Mouse (Mus musculus) neural tube, embryonic 11.5 days (tissue): ENCODE results near the gene 9430097D07Rik. TPM values are rescaled to one million over a fixed set of nuclear protein-coding genes. Genes with fewer than 3 reads are reported as not detected.

Source experiments
- ATAC-seq: fragments of 200-750 bp; cut with Nextera tagmentation; 2 replicates; pipeline ENCODE4 v1.8.0; 2017; ENCODE audit warnings: moderate number of reproducible peaks, mild to moderate bottlenecking, moderate TSS enrichment, moderate library complexity; ENCODE audit not compliant: insufficient read depth, low FRiP score, low TSS enrichment
- DNase-seq: peaks from one replicate; pipeline ENCODE4 v3.0.0-alpha.2; 2015; ENCODE audit warnings: low spot score
- H3K27ac ChIP-seq: fragments of 300-500 bp; sonication (generic); 2 replicates; pipeline ENCODE4 v1.5.1; 2014; ENCODE audit warnings: low read depth, mild to moderate bottlenecking, low read length
- H3K27me3 ChIP-seq: fragments of 300-500 bp; sonication (generic); 2 replicates; pipeline ENCODE4 v1.6.1; 2014; ENCODE audit warnings: mild to moderate bottlenecking, low read length, mixed read lengths; ENCODE audit not compliant: control insufficient read depth, insufficient read depth
- H3K36me3 ChIP-seq: fragments of 300-500 bp; sonication (generic); 2 replicates; pipeline ENCODE4 v1.6.1; 2014; ENCODE audit warnings: mild to moderate bottlenecking, low read length, moderate library complexity, mixed read lengths; ENCODE audit not compliant: control insufficient read depth, insufficient read depth
- H3K4me1 ChIP-seq: fragments of 300-500 bp; sonication (generic); 2 replicates; pipeline ENCODE4 v1.6.1; 2014; ENCODE audit warnings: low read length, mixed read lengths; ENCODE audit not compliant: control insufficient read depth, insufficient read depth
- H3K4me2 ChIP-seq: fragments of 300-500 bp; sonication (generic); 2 replicates; pipeline ENCODE4 v1.6.1; 2014; ENCODE audit warnings: low read depth, mild to moderate bottlenecking, moderate library complexity
- H3K4me3 ChIP-seq: fragments of 300-500 bp; sonication (generic); 2 replicates; pipeline ENCODE4 v1.5.1; 2014; ENCODE audit warnings: low read depth, low read length
- H3K9ac ChIP-seq: fragments of 300-500 bp; sonication (generic); 2 replicates; pipeline ENCODE4 v1.6.1; 2014; ENCODE audit warnings: mild to moderate bottlenecking, low read length
- H3K9me3 ChIP-seq: fragments of 300-500 bp; sonication (generic); 2 replicates; pipeline ENCODE4 v1.6.1; 2016; ENCODE audit warnings: low read length; ENCODE audit not compliant: control insufficient read depth
- WGBS: fragments of 180-500 bp; shearing (Covaris S2); extraction: QIAGEN DNeasy Blood & Tissue Kit; methylation state at CpG from one replicate; pipeline ENCODE4 v1.1.7; 2014; 5-methylcytosine and 5-hydroxymethylcytosine counted together
- polyA plus RNA-seq: library from polyadenylated mRNA; unstranded; fragments of >200 nt; fragmentation: Nextera tagmentation; extraction: Ambion mirVana; gene quantifications from 2 replicates; pipeline ENCODE4 v1.2.1, GENCODE M21; 2014

Gene 9430097D07Rik
- polyA plus RNA-seq, 1 experiment from 2014 or later = 0.25 TPM

DNA sequence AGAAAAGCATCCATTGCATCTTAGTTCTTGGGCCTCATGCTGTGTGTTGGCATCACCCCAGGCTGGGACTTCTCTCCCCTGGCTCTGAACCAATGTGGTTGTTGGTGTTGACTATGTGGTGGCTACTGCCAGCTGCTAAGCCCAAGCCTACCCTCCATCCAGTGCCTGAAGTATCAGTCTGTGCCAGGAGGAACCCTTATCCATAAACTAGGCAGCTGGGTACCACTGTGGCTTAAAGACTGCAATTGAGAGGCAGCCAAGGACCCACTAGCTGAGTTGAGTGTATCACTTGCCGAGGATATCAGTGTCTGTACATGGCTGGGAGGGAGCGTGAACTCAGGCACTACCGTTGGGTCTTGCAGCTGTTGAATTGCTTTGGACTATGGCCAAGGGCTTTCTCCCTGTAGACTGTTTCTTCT is 32.4 kb downstream of the 9430097D07Rik start:
- H3K4me2 ChIP-seq = no peak overlapping the region
- H3K27me3 ChIP-seq = no peaks in the 10 kb centered on the region
- no peak for ATAC-seq
- DNase-seq = no peak
- H3K27ac ChIP-seq = no peak overlapping the region
- WGBS = 91% methylated on average over 3 of the region's 3 CpGs
- H3K4me3 ChIP-seq = no peak overlapping the region
- peaks cover 19% of the 10 kb centered on the region for H3K4me1 ChIP-seq
- H3K36me3 ChIP-seq = no peaks in the 10 kb centered on the region; the same call in 1 of the 2 replicates
- H3K9me3 ChIP-seq = no peaks in the 10 kb centered on the region
- no peak overlapping the region for H3K9ac ChIP-seq

DNA sequence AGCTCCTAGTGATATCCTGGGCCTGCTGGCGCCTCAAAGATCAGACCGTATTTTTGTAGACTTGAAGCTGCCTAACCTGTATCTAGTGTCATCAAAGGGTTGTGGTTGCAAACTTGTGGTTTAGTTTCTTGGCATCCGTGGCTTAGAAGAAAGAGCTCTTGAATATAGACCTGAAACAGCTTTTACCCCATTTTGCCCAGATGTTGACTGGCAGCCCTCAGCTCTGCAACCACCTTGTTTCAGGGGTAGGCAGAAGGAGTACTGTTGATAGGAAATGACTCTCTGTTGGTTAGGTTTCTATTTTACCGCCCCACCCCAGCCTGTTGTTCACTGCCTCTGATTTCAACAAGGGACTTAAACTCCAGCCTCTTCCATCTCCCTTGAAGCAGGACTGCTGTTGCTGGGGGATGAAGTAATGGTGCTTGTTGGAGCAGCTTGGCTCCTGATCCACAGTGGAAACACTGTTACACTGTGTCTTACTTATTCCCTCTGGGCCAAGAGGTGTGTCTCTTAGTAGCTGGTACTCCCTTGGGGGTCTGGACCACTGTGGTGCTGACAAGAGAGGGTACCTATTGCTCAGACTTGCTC is 33.4 kb downstream of the 9430097D07Rik start:
- H3K4me1 ChIP-seq = peaks cover 28% of the 10 kb centered on the region
- H3K27ac ChIP-seq = no peak overlapping the region
- H3K9ac ChIP-seq = no peak overlapping the region
- H3K4me3 ChIP-seq = no peak overlapping the region
- no peaks in the 10 kb centered on the region for H3K9me3 ChIP-seq
- no peaks in the 10 kb centered on the region for H3K36me3 ChIP-seq
- DNase-seq (no peak), ATAC-seq (no peak)
- H3K27me3 ChIP-seq = no peaks in the 10 kb centered on the region
- WGBS = 92% methylated on average over 4 of the region's 4 CpGs
- no peak overlapping the region for H3K4me2 ChIP-seq

DNA sequence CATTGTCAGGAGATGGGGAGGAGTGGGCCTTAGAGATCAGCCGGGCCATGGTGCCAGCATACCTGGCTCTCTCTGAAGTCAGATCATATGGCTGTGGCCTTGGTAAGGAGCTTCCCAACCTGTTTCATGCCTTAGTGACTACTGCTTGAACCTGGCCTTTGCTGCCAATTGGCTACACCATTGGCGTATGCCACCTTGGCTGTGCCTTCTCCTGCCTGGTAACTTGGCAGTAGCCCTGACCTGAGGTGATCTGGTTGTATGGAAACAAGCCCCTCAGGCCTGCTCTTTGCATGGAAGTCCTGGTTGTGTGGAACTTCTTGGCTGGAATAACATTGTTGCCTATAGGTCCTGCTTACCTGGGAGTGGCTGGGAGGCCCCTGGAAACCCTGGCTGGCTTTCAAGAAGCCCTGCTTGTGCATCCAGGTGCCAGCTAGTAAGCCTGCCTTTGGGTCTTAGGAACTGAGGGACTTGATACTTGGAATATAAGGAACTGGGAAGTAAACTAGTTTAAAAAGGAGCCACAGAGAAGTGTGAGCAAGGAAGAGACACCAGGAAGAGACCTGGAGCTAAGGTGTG is 34.1 kb downstream of the 9430097D07Rik start:
- 97% methylated on average over 2 of the region's 2 CpGs for WGBS
- Histone ChIP-seq H3K9ac (no peak overlapping the region), H3K36me3 (no peaks in the 10 kb centered on the region), H3K4me3 (no peak overlapping the region), H3K4me1 (peaks cover 35% of the 10 kb centered on the region), H3K27me3 (no peaks in the 10 kb centered on the region), H3K27ac (no peak overlapping the region), H3K4me2 (no peak overlapping the region), H3K9me3 (no peaks in the 10 kb centered on the region)
- no peak for ATAC-seq
- DNase-seq = no peak

DNA sequence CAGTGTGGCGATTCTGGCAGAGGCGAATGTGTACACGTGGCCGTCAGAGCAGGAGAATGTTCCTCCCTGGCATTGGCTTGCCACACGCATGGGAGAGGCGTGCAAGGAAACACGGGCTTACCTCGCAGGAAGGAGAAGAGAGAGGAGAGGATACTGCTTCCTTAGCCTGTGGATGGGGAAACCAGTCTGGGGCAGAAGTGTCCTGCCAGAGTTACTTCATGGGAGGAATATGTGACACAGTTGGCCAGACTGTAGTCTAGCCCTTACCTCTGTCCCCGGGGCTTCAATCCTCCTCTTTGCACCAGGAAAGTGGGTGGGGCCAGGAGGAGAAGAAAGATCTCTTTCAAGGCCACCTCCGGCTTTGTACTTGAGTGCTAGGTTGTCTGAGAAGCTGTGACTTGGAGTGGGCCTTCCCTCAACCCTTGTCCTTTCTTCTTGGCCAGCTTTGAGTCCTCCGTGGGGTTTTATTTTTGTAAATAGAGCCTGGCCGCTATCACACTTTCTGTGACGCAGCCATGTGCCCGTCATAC is 36.0 kb downstream of the 9430097D07Rik start:
- Histone ChIP-seq H3K9ac (no peak overlapping the region), H3K4me3 (no peak overlapping the region), H3K4me1 (peaks cover 41% of the 10 kb centered on the region), H3K9me3 (no peaks in the 10 kb centered on the region), H3K4me2 (no peak overlapping the region; the same call in 1 of the 2 replicates), H3K36me3 (no peaks in the 10 kb centered on the region), H3K27ac (no peak overlapping the region), H3K27me3 (no peaks in the 10 kb centered on the region)
- DNase-seq (no peak), ATAC-seq (no peak)
- 83% methylated on average over 14 of the region's 14 CpGs for WGBS

DNA sequence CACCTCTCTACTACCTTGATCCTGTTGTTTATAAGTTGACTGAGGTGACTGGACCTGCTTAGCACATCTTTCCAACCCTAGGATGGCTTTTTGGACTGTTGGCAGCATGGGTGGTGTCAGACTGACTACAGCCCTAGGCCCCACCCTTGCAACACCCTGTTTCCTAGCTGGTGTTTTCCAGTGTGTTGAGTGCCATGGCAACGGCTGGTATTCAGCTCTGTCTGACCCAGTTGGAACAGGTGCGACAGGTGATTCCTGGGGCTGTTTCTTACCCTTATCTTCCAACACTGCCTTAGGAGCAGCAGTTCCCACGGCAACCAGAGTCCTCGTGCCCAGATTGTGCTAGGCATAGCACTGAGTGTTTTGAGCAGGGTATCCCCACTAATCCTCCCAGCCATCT is 37.0 kb downstream of the 9430097D07Rik start:
- Histone ChIP-seq H3K4me2 (peak overlapping the region; percentile 84), H3K27ac (no peak overlapping the region), H3K9ac (no peak overlapping the region), H3K36me3 (no peaks in the 10 kb centered on the region), H3K27me3 (no peaks in the 10 kb centered on the region), H3K9me3 (no peaks in the 10 kb centered on the region), H3K4me3 (no peak overlapping the region), H3K4me1 (peaks cover 50% of the 10 kb centered on the region)
- ATAC-seq (no peak), DNase-seq (no peak)
- 76% methylated on average over 4 of the region's 4 CpGs for WGBS

DNA sequence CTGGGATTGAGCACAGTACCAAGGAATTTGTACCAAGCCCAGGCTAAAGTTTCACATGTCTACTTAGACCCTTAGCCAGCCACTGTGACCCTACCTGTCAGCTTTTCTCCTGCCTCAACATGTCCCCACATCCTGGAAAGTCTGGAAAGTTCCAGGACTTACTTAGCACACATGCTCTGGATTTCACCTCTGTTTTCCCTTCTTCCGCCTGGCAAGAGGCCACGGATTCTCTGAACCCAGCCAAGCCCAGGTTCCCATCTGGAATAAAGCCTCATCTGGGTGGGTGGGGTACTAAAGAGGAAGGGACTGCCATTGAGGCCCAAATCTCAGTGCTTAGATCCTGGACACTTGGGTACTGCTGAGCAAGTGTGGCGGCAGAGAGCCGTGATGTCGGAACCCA is 37.5 kb downstream of the 9430097D07Rik start:
- no peaks in the 10 kb centered on the region for H3K27me3 ChIP-seq
- H3K27ac ChIP-seq = no peak overlapping the region
- ATAC-seq (no peak), DNase-seq (no peak)
- no peaks in the 10 kb centered on the region for H3K36me3 ChIP-seq
- H3K9me3 ChIP-seq = no peaks in the 10 kb centered on the region
- 88% methylated on average over 5 of the region's 5 CpGs for WGBS
- peaks cover 50% of the 10 kb centered on the region for H3K4me1 ChIP-seq
- no peak overlapping the region for H3K9ac ChIP-seq
- peak overlapping the region; percentile 86; the same call in 1 of the 2 replicates for H3K4me3 ChIP-seq
- peak overlapping the region; percentile 84 for H3K4me2 ChIP-seq

DNA sequence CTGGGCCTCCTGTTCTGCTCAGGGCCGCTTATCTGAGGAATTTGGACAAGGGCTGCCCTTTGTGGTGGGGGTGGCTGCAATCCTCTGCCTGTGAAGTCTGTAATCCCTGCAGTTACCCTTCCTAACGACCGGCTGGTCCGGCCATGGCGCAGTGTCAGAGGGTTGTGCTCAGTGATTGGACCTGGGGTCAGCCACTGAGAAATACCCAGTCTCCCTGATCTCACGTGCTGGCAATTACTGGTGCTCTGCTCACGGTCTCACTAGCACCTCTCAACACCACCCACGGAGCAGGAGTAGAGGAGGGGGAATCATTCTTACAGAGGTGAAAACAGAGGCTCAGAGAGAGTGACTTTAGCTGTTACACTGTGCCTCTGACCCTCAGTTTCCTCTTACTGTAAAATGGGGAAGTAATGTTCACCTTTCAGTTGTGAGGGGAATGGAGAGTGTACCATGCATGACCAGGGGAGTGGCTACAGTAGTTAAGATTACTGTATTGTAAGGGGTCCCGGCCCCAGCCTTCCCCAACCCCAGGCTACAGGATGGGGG is 38.1 kb downstream of the 9430097D07Rik start:
- DNase-seq = no peak
- H3K9me3 ChIP-seq = no peaks in the 10 kb centered on the region

DNA sequence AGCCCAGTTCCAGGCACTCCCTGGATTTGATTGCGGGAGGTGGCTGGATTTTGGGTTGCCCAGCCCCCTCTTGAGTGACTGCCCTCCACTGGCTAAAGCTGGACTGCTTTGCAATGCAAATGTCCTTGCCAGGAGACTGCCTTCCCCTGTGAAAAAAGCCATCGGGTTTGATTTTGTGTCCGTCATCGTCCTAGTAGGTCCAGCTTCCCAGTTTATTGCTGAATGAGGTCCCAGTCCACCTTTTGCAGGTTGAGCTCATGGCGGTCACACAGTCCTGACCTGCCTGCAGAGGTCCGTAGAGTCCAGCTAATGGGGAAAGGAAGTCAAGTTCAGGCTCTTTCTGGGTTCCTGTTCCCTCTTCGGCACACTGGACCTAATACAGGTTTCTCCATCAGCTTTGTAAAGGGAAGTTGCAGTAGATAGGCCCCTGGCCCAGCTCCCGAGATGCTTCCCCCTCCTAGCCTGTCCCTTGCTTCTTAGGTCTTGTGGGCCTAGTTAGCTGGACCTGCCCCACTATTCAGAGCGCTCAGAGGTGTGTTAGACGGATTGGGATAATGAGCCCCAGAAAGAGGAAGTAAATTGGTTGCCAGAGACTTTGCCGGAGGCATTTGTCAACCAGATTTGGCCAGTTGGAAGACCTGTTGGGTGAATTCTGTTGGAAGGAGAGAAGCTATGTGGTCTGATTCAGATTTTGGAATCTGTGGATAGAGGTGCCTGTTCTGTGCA is 38.7 kb downstream of the 9430097D07Rik start:
- no peak; the same call in 1 of the 2 replicates for ATAC-seq
- peak; percentile 64 for DNase-seq
- Histone ChIP-seq H3K4me3 (peak overlapping the region; percentile 86), H3K9me3 (no peaks in the 10 kb centered on the region), H3K4me2 (peak overlapping the region; percentile 84), H3K4me1 (peaks cover 50% of the 10 kb centered on the region), H3K27ac (0 out of 2 replicates have a peak overlapping the region, but pooled peaks have one; percentile 27), H3K9ac (peak overlapping the region; percentile 86), H3K36me3 (no peaks in the 10 kb centered on the region), H3K27me3 (no peaks in the 10 kb centered on the region)
- WGBS = 8% methylated on average over 11 of the region's 11 CpGs

More for the DNA sequence above, 38.1 kb downstream of the 9430097D07Rik start:
- Histone ChIP-seq H3K9ac (peak overlapping the region; percentile 86), H3K36me3 (no peaks in the 10 kb centered on the region), H3K27ac (no peak overlapping the region), H3K4me1 (peaks cover 50% of the 10 kb centered on the region), H3K4me2 (peak overlapping the region; percentile 84), H3K4me3 (peak overlapping the region; percentile 86), H3K27me3 (no peaks in the 10 kb centered on the region)
- 19% methylated on average over 9 of the region's 9 CpGs for WGBS
- ATAC-seq = no peak
